Mouse (Mus musculus): Measurements from ENCODE around the gene Loxl1.

DNA sequence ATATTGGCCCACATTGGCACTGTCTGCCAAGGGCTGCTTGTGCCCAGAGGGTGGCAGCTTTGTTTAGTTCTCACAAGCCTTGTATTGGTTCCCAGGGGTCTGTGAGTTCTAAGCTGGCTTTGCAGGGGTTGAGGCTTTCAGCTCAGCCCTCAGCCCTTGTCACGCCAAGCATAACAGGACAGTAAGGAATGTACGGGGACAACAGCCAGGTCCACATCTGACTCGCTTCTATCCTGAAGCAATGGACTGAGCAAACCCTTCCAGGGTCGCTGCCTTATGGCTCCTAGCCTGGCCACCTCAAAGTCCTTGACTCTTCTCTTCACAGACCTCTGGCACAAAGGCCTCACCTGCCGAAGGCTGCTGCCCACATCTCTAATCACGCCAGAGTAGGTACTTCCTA, 34.8 kb upstream of the Loxl1 start:
- no peak for TF ChIP-seq CTCF (IDR thresholded peaks at IDR 0.05; ENCODE audit: low read depth)
- no peak for TF ChIP-seq EP300 (IDR thresholded peaks at IDR 0.05; ENCODE audit: low read depth)

Measured in liver, postnatal 0 days (tissue).